Mouse (Mus musculus) lung, embryonic 14.5 days (tissue): Measurements from ENCODE around the gene Pde1b. TPM values are rescaled to one million over a fixed set of nuclear protein-coding genes. Genes with fewer than 3 reads are reported as not detected.

Experiments
- ATAC-seq: fragments of 200-750 bp; cut with Nextera tagmentation; 2 replicates; pipeline ENCODE4 v1.8.0; 2017; ENCODE audit warnings: mild to moderate bottlenecking, moderate TSS enrichment, moderate library complexity; ENCODE audit not compliant: insufficient read depth
- DNase-seq: peaks from one replicate; pipeline ENCODE4 v3.0.0-alpha.2; 2015
- H3K27ac ChIP-seq: fragments of 300-500 bp; sonication (generic); 2 replicates; pipeline ENCODE4 v1.5.1; 2014; ENCODE audit warnings: low read depth, mild to moderate bottlenecking, moderate library complexity
- H3K27me3 ChIP-seq: fragments of 300-500 bp; sonication (generic); 2 replicates; pipeline ENCODE4 v1.6.1; 2014; ENCODE audit warnings: low read length, control low read depth; ENCODE audit not compliant: insufficient read depth
- H3K36me3 ChIP-seq: fragments of 300-500 bp; sonication (generic); 2 replicates; pipeline ENCODE4 v1.6.1; 2014; ENCODE audit warnings: control low read depth; ENCODE audit not compliant: insufficient read depth
- H3K4me1 ChIP-seq: fragments of 300-500 bp; sonication (generic); 2 replicates; pipeline ENCODE4 v1.6.1; 2014; ENCODE audit warnings: antibody characterized with exemption, control low read depth; ENCODE audit not compliant: insufficient read depth
- H3K4me2 ChIP-seq: fragments of 300-500 bp; sonication (generic); 2 replicates; pipeline ENCODE4 v1.6.1; 2014; ENCODE audit warnings: mild to moderate bottlenecking
- H3K4me3 ChIP-seq: fragments of 300-500 bp; sonication (generic); 2 replicates; pipeline ENCODE4 v1.5.1; 2014; ENCODE audit warnings: low read depth, low read length
- H3K9ac ChIP-seq: fragments of 300-500 bp; sonication (generic); 2 replicates; pipeline ENCODE4 v1.6.1; 2014
- H3K9me3 ChIP-seq: fragments of 300-500 bp; sonication (generic); 2 replicates; pipeline ENCODE4 v1.6.1; 2016; ENCODE audit warnings: low read depth, low read length, control low read depth
- CTCF ChIP-seq: IDR thresholded peaks from 2 replicates; pipeline ENCODE4 v1.5.1; 2016; ENCODE audit warnings: antibody characterized with exemption, low read depth
- WGBS: fragments of 180-500 bp; shearing (Covaris S2); extraction: QIAGEN DNeasy Blood & Tissue Kit; methylation state at CpG from one replicate; pipeline ENCODE4 v1.1.7; 2014; 5-methylcytosine and 5-hydroxymethylcytosine counted together
- polyA plus RNA-seq: library from polyadenylated mRNA; unstranded; fragments of >200 nt; fragmentation: Nextera tagmentation; extraction: Ambion mirVana; gene quantifications from 2 replicates; pipeline ENCODE4 v1.2.1, GENCODE M21; 2014

Gene Pde1b
- polyA plus RNA-seq, 1 experiment from 2014 or later, result 2.5 TPM

GRCm38 (mm10) chr15:103536456-103536855 is 33.6 kb downstream of the Pde1b start:
- H3K27me3 ChIP-seq, result peaks cover 11% of the 10 kb centered on the region
- H3K4me3 ChIP-seq, result no peak overlapping the region
- no peaks in the 10 kb centered on the region for H3K9me3 ChIP-seq
- H3K4me1 ChIP-seq, result no peaks in the 10 kb centered on the region
- no peaks in the 10 kb centered on the region for H3K36me3 ChIP-seq
- WGBS, result 29% methylated on average over 2 of the region's 2 CpGs
- H3K9ac ChIP-seq, result no peak overlapping the region
- DNase-seq (no peak), ATAC-seq (no peak)
- no peak overlapping the region for H3K27ac ChIP-seq
- H3K4me2 ChIP-seq, result peak overlapping the region; percentile 96
- no peak for TF ChIP-seq CTCF

- H3K4me2 ChIP-seq, result peak overlapping the region; percentile 96
- no peaks in the 10 kb centered on the region for H3K36me3 ChIP-seq
- no peaks in the 10 kb centered on the region for H3K9me3 ChIP-seq
- no peak for TF ChIP-seq CTCF
- ATAC-seq, result peak; percentile 48
- under 1% methylated on average over 37 of the region's 37 CpGs for WGBS
- DNase-seq, result peak; percentile 37
- peaks cover 11% of the 10 kb centered on the region for H3K27me3 ChIP-seq
- no peaks in the 10 kb centered on the region for H3K4me1 ChIP-seq
- no peak overlapping the region; the same call in 1 of the 2 replicates for H3K27ac ChIP-seq
- peak overlapping the region; percentile 60 for H3K4me3 ChIP-seq
- H3K9ac ChIP-seq, result peak overlapping the region; percentile 60
Measured at GRCm38 (mm10) chr15:103537011-103537821, 34.4 kb downstream of the Pde1b start.

DNA sequence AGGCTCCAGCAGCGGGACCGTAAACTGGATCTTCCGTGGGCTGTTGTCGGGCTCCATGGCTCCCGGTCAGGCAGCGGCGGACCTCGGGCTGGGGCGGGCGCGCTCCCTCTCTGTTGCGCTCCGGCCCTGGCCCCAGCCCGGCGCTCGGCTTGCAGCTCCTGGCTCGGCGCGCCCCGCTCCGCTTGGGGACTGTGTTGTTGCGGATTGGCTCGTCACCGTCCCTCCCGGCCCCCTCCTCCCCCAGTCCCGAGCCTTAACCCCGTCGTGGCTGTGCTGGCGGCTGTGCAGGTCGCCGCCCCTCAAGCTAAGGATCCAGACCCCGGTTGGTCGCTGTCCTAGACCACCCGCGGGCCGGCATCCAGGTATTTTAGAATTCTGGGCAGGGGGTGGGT is 35.0 kb downstream of the Pde1b start, which contains the start of gene Ppp1r1a:
Gene Ppp1r1a, minus strand, starts transcription at position 182 of the 392 bp plus-strand sequence.
- Histone ChIP-seq H3K9ac (peak within 1 kb of the TSS; percentile 60), H3K4me3 (peak within 1 kb of the TSS; percentile 60), H3K4me2 (peak within 1 kb of the TSS; percentile 96), H3K36me3 (no peaks in the 10 kb centered on the region), H3K4me1 (no peaks in the 10 kb centered on the region), H3K27ac (no peak within 1 kb of the TSS; the same call in 1 of the 2 replicates), H3K9me3 (no peaks in the 10 kb centered on the region), H3K27me3 (peaks cover 11% of the 10 kb centered on the region)
- ATAC-seq (peak; percentile 93), DNase-seq (peak; percentile 76)
- under 1% methylated on average over 36 of the region's 36 CpGs for WGBS
- no peak for TF ChIP-seq CTCF

DNA sequence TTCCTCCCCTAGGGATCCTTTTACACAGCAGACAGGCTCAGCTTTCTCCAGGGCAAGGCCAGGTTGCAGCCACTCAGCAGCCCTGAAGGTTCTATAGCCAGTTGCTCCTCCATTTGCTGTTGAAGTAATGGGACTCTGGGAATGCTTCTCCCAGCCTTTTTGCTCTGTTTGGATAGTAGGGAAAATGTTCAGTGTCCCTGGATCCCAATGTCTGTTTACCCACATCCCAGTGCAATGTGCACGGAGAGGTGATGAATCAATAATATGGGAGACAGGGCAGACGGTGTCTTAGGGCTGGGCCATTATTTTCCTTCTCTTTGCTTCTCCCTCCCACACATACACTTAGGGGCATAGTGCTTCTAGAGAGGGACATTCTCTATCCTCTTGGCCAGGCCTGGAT is 36.4 kb downstream of the Pde1b start:
- no peak overlapping the region for H3K4me2 ChIP-seq
- no peak for TF ChIP-seq CTCF
- H3K4me1 ChIP-seq, result no peaks in the 10 kb centered on the region
- H3K4me3 ChIP-seq, result no peak overlapping the region
- H3K27me3 ChIP-seq, result peaks cover 11% of the 10 kb centered on the region
- no peaks in the 10 kb centered on the region for H3K9me3 ChIP-seq
- WGBS, result 47% methylated on average over 2 of the region's 2 CpGs
- no peak overlapping the region for H3K27ac ChIP-seq
- ATAC-seq, result no peak
- DNase-seq, result no peak
- H3K36me3 ChIP-seq, result no peaks in the 10 kb centered on the region
- no peak overlapping the region for H3K9ac ChIP-seq

GRCm38 (mm10) chr15:103540646-103541045 is 37.8 kb downstream of the Pde1b start:
- no peaks in the 10 kb centered on the region for H3K9me3 ChIP-seq
- TF ChIP-seq CTCF, result no peak
- H3K27me3 ChIP-seq, result peaks cover 11% of the 10 kb centered on the region
- ATAC-seq (no peak), DNase-seq (no peak)
- no peak overlapping the region for H3K4me3 ChIP-seq
- H3K27ac ChIP-seq, result no peak overlapping the region
- no peaks in the 10 kb centered on the region for H3K4me1 ChIP-seq
- 64% methylated on average over 1 of the region's 1 CpGs for WGBS
- H3K4me2 ChIP-seq, result no peak overlapping the region
- H3K9ac ChIP-seq, result no peak overlapping the region
- no peaks in the 10 kb centered on the region for H3K36me3 ChIP-seq

- Histone ChIP-seq H3K4me3 (no peak overlapping the region), H3K27ac (no peak overlapping the region), H3K9ac (no peak overlapping the region), H3K27me3 (peaks cover under 1% of the 10 kb centered on the region; the same call in 1 of the 2 replicates), H3K9me3 (no peaks in the 10 kb centered on the region), H3K4me2 (no peak overlapping the region), H3K36me3 (no peaks in the 10 kb centered on the region), H3K4me1 (no peaks in the 10 kb centered on the region)
- ATAC-seq (no peak), DNase-seq (no peak)
- TF ChIP-seq CTCF, result no peak
Measured at GRCm38 (mm10) chr15:103542526-103542925, 39.7 kb downstream of the Pde1b start.

- ATAC-seq, result no peak
- no peaks in the 10 kb centered on the region for H3K9me3 ChIP-seq
- peak; percentile 23; the same call in 1 of the 2 replicates for TF ChIP-seq CTCF
Measured at GRCm38 (mm10) chr15:103547983-103548382, 45.1 kb downstream of the Pde1b start.

More at GRCm38 (mm10) chr15:103547983-103548382, 45.1 kb downstream of the Pde1b start:
- no peaks in the 10 kb centered on the region for H3K36me3 ChIP-seq
- WGBS, result 71% methylated on average over 3 of the region's 3 CpGs
- no peaks in the 10 kb centered on the region for H3K4me1 ChIP-seq
- no peaks in the 10 kb centered on the region for H3K27me3 ChIP-seq
- H3K27ac ChIP-seq, result no peak overlapping the region
- no peak overlapping the region for H3K4me3 ChIP-seq
- no peak for DNase-seq
- no peak overlapping the region for H3K4me2 ChIP-seq
- no peak overlapping the region for H3K9ac ChIP-seq
